Mouse (Mus musculus) mesoderm, embryonic 11.5 days (tissue): ENCODE results near the gene Tfpi2.

Experiments used
- DNase-seq: peaks from one replicate; pipeline ENCODE4 v3.0.0-alpha.2; 2012; ENCODE audit warnings: low read depth, low spot score

The Tfpi2 gene

DNA sequence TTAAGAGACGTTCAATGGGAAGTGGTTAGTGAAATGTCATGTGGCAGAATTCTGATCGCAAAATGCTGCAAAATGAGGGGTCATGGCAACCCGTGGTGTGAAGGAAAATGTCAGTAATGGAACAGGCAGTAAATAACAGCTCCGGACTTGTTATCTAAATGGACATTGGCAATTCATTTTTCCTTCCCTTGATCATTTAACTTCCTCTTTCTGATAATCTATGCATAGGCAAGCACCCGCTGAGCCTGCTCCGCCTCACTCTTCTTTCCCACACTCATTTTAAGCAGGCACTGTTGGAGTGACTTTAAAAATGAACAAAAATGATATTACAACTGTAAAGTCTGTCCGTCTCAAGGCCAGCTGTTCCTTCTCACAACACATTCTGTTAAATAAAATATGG, 72.7 kb downstream of the Tfpi2 start:
- no peak for DNase-seq
